In genomic region chr3:81482742-81483141, GRCm38 (mm10) we compare ENCODE assay signal across 14 mouse cellular contexts.
"Had no signal": no experiment of that assay in that cellular context is flagged by ENCODE, and none has a peak within 500 bp of the region (broad histone marks: within the 10 kb centered on the region; RNA-seq: fewer than 3 reads in every experiment).

No protein-coding gene starts in this region.

- DNase-seq: right cerebral cortex, adult 18-20 months; right cerebral cortex, postnatal 14 days; right cerebral cortex, postnatal 25 days; right cerebral cortex, postnatal 4 days; spleen, adult 18-20 months; thymus, adult 18-20 months; thymus, adult 2 months; thymus, postnatal 14 days; thymus, postnatal 25 days; thymus, postnatal 36 days; thymus, postnatal 4 days had no signal

- H3K27me3 ChIP-seq: neural tube, embryonic 15.5 days; stomach, embryonic 15.5 days had no signal

- H3K4me3 ChIP-seq: neural tube, embryonic 15.5 days; stomach, embryonic 15.5 days had no signal

- H3K9ac ChIP-seq: neural tube, embryonic 15.5 days; stomach, embryonic 15.5 days had no signal

- H3K9me3 ChIP-seq: neural tube, embryonic 15.5 days; stomach, embryonic 15.5 days had no signal

- H3K36me3 ChIP-seq: neural tube, embryonic 15.5 days; stomach, embryonic 15.5 days had no signal

- H3K27ac ChIP-seq: neural tube, embryonic 15.5 days; stomach, embryonic 15.5 days; stomach, postnatal 0 days had no signal

- H3K4me1 ChIP-seq: neural tube, embryonic 15.5 days; stomach, embryonic 15.5 days had no signal

- H3K4me2 ChIP-seq: neural tube, embryonic 15.5 days; stomach, embryonic 15.5 days had no signal
